In genomic region chr2:122631226-122631801, GRCm38 (mm10) we compare ENCODE assay signal across 8 mouse cellular contexts. TPM values are rescaled to one million over a fixed set of nuclear protein-coding genes. Genes with fewer than 3 reads are reported as not detected.
A peak's percentile ranks its signal among the peaks of the same experiment; 100 is the strongest.
DNase-seq lines count a peak whose midpoint lies in the region; ATAC-seq lines count a peak whose summit lies in the region.

No protein-coding gene starts in this region.

- no peak for DNase-seq in cerebellum, adult 9-11 months
- peak; percentile 20 for DNase-seq in adrenal gland, adult 8-10 months
- peak; percentile 72 for DNase-seq in kidney, postnatal 14 days

- no peaks in the 10 kb centered on the region for H3K9me3 ChIP-seq in embryonic facial prominence, embryonic 12.5 days
- H3K9me3 ChIP-seq in heart, embryonic 15.5 days (replicated peaks), result no peaks in the 10 kb centered on the region
- no peaks in the 10 kb centered on the region for H3K9me3 ChIP-seq in stomach, embryonic 16.5 days (replicated peaks; ENCODE audit: control insufficient read depth, low read length)

- peak overlapping the region; percentile 96 for H3K4me2 ChIP-seq in embryonic facial prominence, embryonic 12.5 days (replicated peaks)
- H3K4me2 ChIP-seq in heart, embryonic 15.5 days, result peak overlapping the region; percentile 95
- H3K4me2 ChIP-seq in stomach, embryonic 16.5 days (ENCODE audit: low read depth, low read length), result peak overlapping the region; percentile 90

- H3K4me3 ChIP-seq in embryonic facial prominence, embryonic 12.5 days, result peak overlapping the region; percentile 87
- peak overlapping the region; percentile 77 for H3K4me3 ChIP-seq in heart, embryonic 15.5 days
- H3K4me3 ChIP-seq in stomach, embryonic 16.5 days (replicated peaks; ENCODE audit: low read length), result peak overlapping the region; percentile 86

- H3K9ac ChIP-seq in embryonic facial prominence, embryonic 12.5 days, result peak overlapping the region; percentile 90
- peak overlapping the region; percentile 83 for H3K9ac ChIP-seq in heart, embryonic 15.5 days
- peak overlapping the region; percentile 96 for H3K9ac ChIP-seq in stomach, embryonic 16.5 days (ENCODE audit: low read length)

- peak; percentile 12; the same call in 1 of the 2 replicates for ATAC-seq in cerebellum, adult (ENCODE audit: insufficient number of reproducible peaks, low FRiP score, low TSS enrichment)
- peak; percentile 58 for ATAC-seq in embryonic facial prominence, embryonic 12.5 days (ENCODE audit: insufficient number of reproducible peaks, insufficient read depth, low FRiP score, low TSS enrichment)
- peak; percentile 25; the same call in 1 of the 2 replicates for ATAC-seq in heart, embryonic 15.5 days (replicated peaks; ENCODE audit: insufficient number of reproducible peaks, insufficient read depth, low FRiP score, low read depth)
- ATAC-seq in megakaryocyte, adult 5-6 weeks (ENCODE audit: poor library complexity, severe bottlenecking), result peak; percentile 11
- ATAC-seq in stomach, embryonic 16.5 days (ENCODE audit: insufficient read depth, low FRiP score), result peak; percentile 56

- peaks cover 9% of the 10 kb centered on the region; the same call in 1 of the 2 replicates for H3K4me1 ChIP-seq in embryonic facial prominence, embryonic 12.5 days
- H3K4me1 ChIP-seq in heart, embryonic 15.5 days (replicated peaks), result peaks cover 18% of the 10 kb centered on the region
- peaks cover 7% of the 10 kb centered on the region; the same call in 1 of the 2 replicates for H3K4me1 ChIP-seq in stomach, embryonic 16.5 days (ENCODE audit: control insufficient read depth, insufficient read depth, low read length)

- WGBS in embryonic facial prominence, embryonic 12.5 days, result 0% methylated on average over 53 of the region's 53 CpGs
- WGBS in heart, embryonic 15.5 days, result under 1% methylated on average over 53 of the region's 53 CpGs
- under 1% methylated on average over 53 of the region's 53 CpGs for WGBS in stomach, embryonic 16.5 days

- H3K27ac ChIP-seq in embryonic facial prominence, embryonic 12.5 days, result peak overlapping the region; percentile 75; the same call in 1 of the 2 replicates
- H3K27ac ChIP-seq in heart, embryonic 15.5 days, result peak overlapping the region; percentile 80
- H3K27ac ChIP-seq in stomach, embryonic 16.5 days (ENCODE audit: low read length), result peak overlapping the region; percentile 82

- peaks cover 16% of the 10 kb centered on the region; the same call in 1 of the 2 replicates for H3K36me3 ChIP-seq in embryonic facial prominence, embryonic 12.5 days
- peaks cover 9% of the 10 kb centered on the region; the same call in 1 of the 2 replicates for H3K36me3 ChIP-seq in heart, embryonic 15.5 days
- H3K36me3 ChIP-seq in stomach, embryonic 16.5 days (ENCODE audit: control insufficient read depth, insufficient read depth, low read length), result no peaks in the 10 kb centered on the region

- peaks cover 7% of the 10 kb centered on the region; the same call in 1 of the 2 replicates for H3K27me3 ChIP-seq in embryonic facial prominence, embryonic 12.5 days
- peaks cover under 1% of the 10 kb centered on the region for H3K27me3 ChIP-seq in heart, embryonic 15.5 days
- H3K27me3 ChIP-seq in stomach, embryonic 16.5 days (ENCODE audit: control insufficient read depth, insufficient read depth, low read length), result no peaks in the 10 kb centered on the region

RNA-seq across cellular contexts. Expression of gene AA467197, which starts 5.5 kb away (rescaled TPM):
- 1 to 10 TPM; 1.2 to 5.6 (median 1.9) TPM for total RNA-seq in adrenal gland, adult 8-10 months (2022)
- polyA plus RNA-seq in embryonic facial prominence, embryonic 12.5 days (2016; fragmentation: Nextera tagmentation; extraction: Ambion mirVana), result 0.60 and 0.64 TPM in 2 replicates
- 0.52 and 1.9 TPM in 2 replicates for polyA plus RNA-seq in heart, embryonic 15.5 days (2015; fragmentation: Nextera tagmentation; extraction: Ambion mirVana)
- total RNA-seq in megakaryocyte, adult 5-6 weeks (2015), result 50.1 and 66.9 TPM in 2 replicates
- total RNA-seq in megakaryocyte, adult 5-6 weeks (2017), result 103 and 129 TPM in 2 replicates
- polyA plus RNA-seq in stomach, embryonic 16.5 days (2015; fragmentation: Nextera tagmentation; extraction: Ambion mirVana), result 34.1 and 50.8 TPM in 2 replicates

RNA-seq across cellular contexts. Expression of gene Gatm, which starts 20.2 kb away (rescaled TPM):
- total RNA-seq in adrenal gland, adult 8-10 months (2022), result 10 to 100 TPM in 1 of 4 experiments, 1 to 10 TPM in 3; 5.3 to 10.8 (median 7.5) TPM
- 15.9 and 16.9 TPM in 2 replicates for polyA plus RNA-seq in embryonic facial prominence, embryonic 12.5 days (2016; fragmentation: Nextera tagmentation; extraction: Ambion mirVana)
- 11.0 and 12.4 TPM in 2 replicates for polyA plus RNA-seq in heart, embryonic 15.5 days (2015; fragmentation: Nextera tagmentation; extraction: Ambion mirVana)
- 19.8 and 29.9 TPM in 2 replicates for total RNA-seq in megakaryocyte, adult 5-6 weeks (2015)
- 13.7 and 20.8 TPM in 2 replicates for total RNA-seq in megakaryocyte, adult 5-6 weeks (2017)
- 22.5 and 47.0 TPM in 2 replicates for polyA plus RNA-seq in stomach, embryonic 16.5 days (2015; fragmentation: Nextera tagmentation; extraction: Ambion mirVana)

Comparison
In these comparisons a context has a peak if more than half of its experiments do, and no peak if none do; other contexts are left out.
1. RNA of gene AA467197, which starts 5.5 kb away (polyA plus RNA-seq): 34.1 to 50.8 TPM in stomach, embryonic 16.5 days; 0.60 to 0.64 TPM in embryonic facial prominence, embryonic 12.5 days and 0.52 to 1.9 TPM in heart, embryonic 15.5 days; every median in the first group is over 10 times any median in the second.
2. Peak in every context shown above with its lines, with median percentiles within 50 percentile points of each other: ATAC-seq, H3K27ac ChIP-seq, H3K4me2 ChIP-seq, H3K4me3 ChIP-seq and H3K9ac ChIP-seq.